Mouse (Mus musculus) liver, embryonic 13.5 days (tissue): ENCODE results near the gene Angptl8. TPM values are rescaled to one million over a fixed set of nuclear protein-coding genes. Genes with fewer than 3 reads are reported as not detected.

Source experiments
- ATAC-seq: fragments of 200-750 bp; cut with Nextera tagmentation; 2 replicates; pipeline ENCODE4 v1.8.0; 2017; ENCODE audit warnings: low read depth, mild to moderate bottlenecking, moderate number of reproducible peaks, moderate library complexity
- DNase-seq: peaks from one replicate; pipeline ENCODE4 v3.0.0; 2022
- H3K27ac ChIP-seq: fragments of 300-500 bp; sonication (generic); 2 replicates; pipeline ENCODE4 v1.5.1; 2015; ENCODE audit warnings: moderate library complexity, mild to moderate bottlenecking, inconsistent platforms
- H3K27me3 ChIP-seq: fragments of 300-500 bp; sonication (generic); 2 replicates; pipeline ENCODE4 v1.6.1; 2015; ENCODE audit warnings: mild to moderate bottlenecking, inconsistent platforms
- H3K36me3 ChIP-seq: fragments of 300-500 bp; sonication (generic); 2 replicates; pipeline ENCODE4 v1.6.1; 2015; ENCODE audit warnings: mild to moderate bottlenecking, inconsistent platforms
- H3K4me1 ChIP-seq: fragments of 300-500 bp; sonication (generic); replicated peaks from 2 replicates; pipeline ENCODE4 v1.6.1; 2015; ENCODE audit warnings: inconsistent platforms
- H3K4me2 ChIP-seq: fragments of 300-500 bp; sonication (generic); 2 replicates; pipeline ENCODE4 v1.6.1; 2015; ENCODE audit warnings: inconsistent platforms, mild to moderate bottlenecking, moderate library complexity
- H3K4me3 ChIP-seq: fragments of 300-500 bp; sonication (generic); replicated peaks from 2 replicates; pipeline ENCODE4 v1.5.1; 2015; ENCODE audit warnings: mild to moderate bottlenecking, inconsistent platforms
- H3K9ac ChIP-seq: fragments of 300-500 bp; sonication (generic); 2 replicates; pipeline ENCODE4 v1.6.1; 2015; ENCODE audit warnings: mild to moderate bottlenecking, inconsistent platforms
- H3K9me3 ChIP-seq: fragments of 300-500 bp; sonication (generic); replicated peaks from 2 replicates; pipeline ENCODE4 v1.6.1; 2016; ENCODE audit warnings: inconsistent platforms
- WGBS: fragments of 180-500 bp; shearing (Covaris S2); methylation state at CpG from one replicate; pipeline ENCODE4 v1.1.7; 2015; ENCODE audit not compliant: insufficient replicate concordance; 5-methylcytosine and 5-hydroxymethylcytosine counted together
- polyA plus RNA-seq: library from polyadenylated mRNA; unstranded; fragments of >200 nt; fragmentation: Nextera tagmentation; extraction: Ambion mirVana; gene quantifications from 2 replicates; pipeline ENCODE4 v1.2.1, GENCODE M21; 2015

Angptl8 gene
- polyA plus RNA-seq, 1 experiment from 2014 or later = 15.5 TPM

DNA sequence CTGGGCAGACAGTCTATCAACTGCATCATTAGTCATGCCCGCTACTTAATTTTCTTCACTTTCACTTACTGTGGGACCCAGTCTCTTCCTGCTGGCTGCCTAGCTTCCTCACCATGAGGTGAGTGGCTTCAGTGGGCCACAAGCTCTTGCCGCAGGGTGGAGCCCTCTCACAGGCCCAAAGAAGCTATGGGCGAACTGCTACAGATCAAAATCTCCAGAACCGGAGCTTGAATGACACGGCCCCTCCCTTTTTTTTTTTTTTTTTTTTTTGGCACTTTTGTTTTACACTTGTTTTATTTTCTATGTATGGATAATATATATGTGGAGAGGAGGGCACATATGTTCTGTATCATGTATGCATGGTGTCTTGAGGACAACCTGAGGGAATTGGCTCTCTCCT is 24.1 kb upstream of the Angptl8 start:
- DNase-seq (no peak), ATAC-seq (no peak)
- WGBS = 55% methylated on average over 5 of the region's 5 CpGs
- Histone ChIP-seq H3K4me2 (no peak overlapping the region), H3K9ac (no peak overlapping the region), H3K36me3 (0 out of 2 replicates have a peak, but pooled peaks cover 4% of the 10 kb centered on the region), H3K9me3 (no peaks in the 10 kb centered on the region), H3K27me3 (no peaks in the 10 kb centered on the region), H3K4me1 (peaks cover 14% of the 10 kb centered on the region), H3K4me3 (no peak overlapping the region), H3K27ac (no peak overlapping the region)

- DNase-seq (no peak), ATAC-seq (peak; percentile 50; the same call in 1 of the 2 replicates)
- WGBS = 45% methylated on average over 9 of the region's 9 CpGs
These were observed 18.5 kb upstream of the Angptl8 start for GRCm38 (mm10) chr9:21816716-21817305.

GRCm38 (mm10) chr9:21818125-21818524 is 17.2 kb upstream of the Angptl8 start:
- Histone ChIP-seq H3K9ac (no peak overlapping the region), H3K4me1 (peaks cover 18% of the 10 kb centered on the region), H3K27me3 (no peaks in the 10 kb centered on the region), H3K4me3 (no peak overlapping the region), H3K36me3 (0 out of 2 replicates have a peak, but pooled peaks cover 4% of the 10 kb centered on the region), H3K9me3 (no peaks in the 10 kb centered on the region), H3K27ac (no peak overlapping the region), H3K4me2 (no peak overlapping the region)
- no peak for DNase-seq
- WGBS = 51% methylated on average over 4 of the region's 4 CpGs
- no peak for ATAC-seq

More at GRCm38 (mm10) chr9:21816716-21817305, 18.5 kb upstream of the Angptl8 start:
- Histone ChIP-seq H3K36me3 (0 out of 2 replicates have a peak, but pooled peaks cover 4% of the 10 kb centered on the region), H3K4me2 (no peak overlapping the region), H3K27ac (no peak overlapping the region), H3K9ac (no peak overlapping the region), H3K9me3 (no peaks in the 10 kb centered on the region), H3K27me3 (no peaks in the 10 kb centered on the region), H3K4me3 (no peak overlapping the region), H3K4me1 (peaks cover 18% of the 10 kb centered on the region)

- Histone ChIP-seq H3K9me3 (no peaks in the 10 kb centered on the region), H3K27ac (no peak overlapping the region), H3K36me3 (0 out of 2 replicates have a peak, but pooled peaks cover 4% of the 10 kb centered on the region), H3K4me1 (peaks cover 18% of the 10 kb centered on the region), H3K4me2 (no peak overlapping the region), H3K27me3 (no peaks in the 10 kb centered on the region), H3K4me3 (no peak overlapping the region), H3K9ac (no peak overlapping the region)
- no peak for DNase-seq
- 74% methylated on average over 6 of the region's 6 CpGs for WGBS
- no peak for ATAC-seq
These were observed 16.7 kb upstream of the Angptl8 start for GRCm38 (mm10) chr9:21818561-21818960.

- Histone ChIP-seq H3K9me3 (no peaks in the 10 kb centered on the region), H3K4me3 (no peak overlapping the region), H3K36me3 (0 out of 2 replicates have a peak, but pooled peaks cover 2% of the 10 kb centered on the region), H3K4me2 (no peak overlapping the region), H3K4me1 (peaks cover 18% of the 10 kb centered on the region), H3K9ac (no peak overlapping the region), H3K27ac (no peak overlapping the region), H3K27me3 (no peaks in the 10 kb centered on the region)
- DNase-seq = no peak
- ATAC-seq = no peak
- WGBS = 71% methylated on average over 2 of the region's 2 CpGs
These were observed 16.1 kb upstream of the Angptl8 start for GRCm38 (mm10) chr9:21819181-21819729.

GRCm38 (mm10) chr9:21820183-21820582 is 15.1 kb upstream of the Angptl8 start:
- no peaks in the 10 kb centered on the region for H3K9me3 ChIP-seq
- no peak overlapping the region; the same call in 1 of the 2 replicates for H3K9ac ChIP-seq
- H3K36me3 ChIP-seq = no peaks in the 10 kb centered on the region
- 68% methylated on average over 12 of the region's 12 CpGs for WGBS
- DNase-seq (no peak), ATAC-seq (no peak)
- peaks cover 18% of the 10 kb centered on the region for H3K4me1 ChIP-seq
- no peak overlapping the region for H3K4me3 ChIP-seq
- H3K27me3 ChIP-seq = no peaks in the 10 kb centered on the region
- H3K27ac ChIP-seq = no peak overlapping the region
- H3K4me2 ChIP-seq = no peak overlapping the region

DNA sequence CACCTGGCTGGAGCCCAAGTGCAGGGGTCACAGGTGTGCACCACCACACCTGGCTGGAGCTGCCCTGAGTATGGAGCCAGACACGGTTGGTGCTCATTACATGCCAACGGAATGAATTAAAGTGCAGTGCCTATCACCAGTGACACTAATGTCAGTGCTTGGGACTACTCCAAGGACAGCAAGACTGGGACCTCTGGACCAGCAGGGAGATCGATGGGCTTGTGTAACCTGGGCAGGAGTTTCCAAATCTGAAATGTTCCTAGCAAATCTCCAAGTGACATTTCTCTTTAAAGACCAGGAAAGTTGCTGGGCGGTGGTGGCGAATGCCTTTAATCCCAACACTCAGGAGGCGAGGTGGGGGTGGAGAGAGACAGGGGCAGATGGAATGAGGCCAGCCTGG is 12.6 kb upstream of the Angptl8 start:
- no peak for ATAC-seq
- H3K27ac ChIP-seq = no peak overlapping the region

DNA sequence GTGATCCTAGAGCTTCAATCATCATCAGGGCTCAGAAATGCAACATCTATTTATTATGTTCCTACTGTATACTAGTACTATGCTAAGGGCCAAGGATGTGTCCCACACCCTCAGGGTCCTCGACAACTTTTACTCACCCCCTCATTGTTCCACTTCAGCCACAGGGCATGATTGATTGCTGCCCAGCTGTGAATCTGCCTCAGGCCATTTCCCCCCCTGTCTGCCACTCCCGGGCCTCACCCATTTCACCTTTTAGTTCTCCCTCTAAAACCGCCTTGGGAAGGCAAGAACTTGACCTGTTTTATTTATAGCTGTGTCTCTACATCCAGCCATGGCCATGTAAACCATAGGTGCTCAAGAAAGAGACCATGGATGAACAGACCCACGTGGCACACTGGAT is 11.4 kb upstream of the Angptl8 start:
- no peak for ATAC-seq
- Histone ChIP-seq H3K9me3 (no peaks in the 10 kb centered on the region), H3K27ac (no peak overlapping the region), H3K9ac (no peak overlapping the region), H3K27me3 (no peaks in the 10 kb centered on the region), H3K4me2 (no peak overlapping the region), H3K4me3 (no peak overlapping the region), H3K36me3 (no peaks in the 10 kb centered on the region), H3K4me1 (peaks cover 7% of the 10 kb centered on the region)
- no peak for DNase-seq
- WGBS = 51% methylated on average over 4 of the region's 4 CpGs

More for the DNA sequence above, 12.6 kb upstream of the Angptl8 start:
- peaks cover 8% of the 10 kb centered on the region for H3K4me1 ChIP-seq
- H3K4me2 ChIP-seq = no peak overlapping the region
- H3K36me3 ChIP-seq = no peaks in the 10 kb centered on the region
- DNase-seq = no peak
- no peak overlapping the region for H3K4me3 ChIP-seq
- no peaks in the 10 kb centered on the region for H3K9me3 ChIP-seq
- 63% methylated on average over 6 of the region's 6 CpGs for WGBS
- no peak overlapping the region for H3K9ac ChIP-seq
- H3K27me3 ChIP-seq = no peaks in the 10 kb centered on the region

DNA sequence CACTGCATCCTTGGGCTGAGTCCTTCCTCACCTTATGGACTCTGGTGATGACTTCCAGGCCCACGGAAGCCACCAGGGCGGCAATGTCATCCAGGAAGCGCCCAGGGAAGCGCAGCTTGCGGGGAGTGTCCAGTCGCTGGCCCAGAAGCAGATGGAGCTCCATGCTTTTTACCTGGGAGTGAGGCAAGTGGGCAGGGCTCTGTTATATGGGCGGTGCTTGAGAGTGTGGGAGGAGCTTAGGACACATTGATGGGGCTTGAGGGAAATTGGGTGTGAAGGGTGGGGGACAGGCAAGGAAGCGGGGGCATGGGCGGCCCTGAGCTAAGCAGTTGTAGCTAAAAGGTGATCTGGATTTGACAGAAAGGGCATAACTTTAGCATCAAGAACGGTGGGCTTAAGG is 10.9 kb upstream of the Angptl8 start:
- Histone ChIP-seq H3K27me3 (no peaks in the 10 kb centered on the region), H3K4me3 (no peak overlapping the region), H3K9me3 (no peaks in the 10 kb centered on the region), H3K4me2 (no peak overlapping the region), H3K4me1 (peaks cover 7% of the 10 kb centered on the region), H3K36me3 (no peaks in the 10 kb centered on the region), H3K27ac (no peak overlapping the region), H3K9ac (no peak overlapping the region)
- no peak for ATAC-seq
- WGBS = 68% methylated on average over 10 of the region's 10 CpGs
- no peak for DNase-seq

DNA sequence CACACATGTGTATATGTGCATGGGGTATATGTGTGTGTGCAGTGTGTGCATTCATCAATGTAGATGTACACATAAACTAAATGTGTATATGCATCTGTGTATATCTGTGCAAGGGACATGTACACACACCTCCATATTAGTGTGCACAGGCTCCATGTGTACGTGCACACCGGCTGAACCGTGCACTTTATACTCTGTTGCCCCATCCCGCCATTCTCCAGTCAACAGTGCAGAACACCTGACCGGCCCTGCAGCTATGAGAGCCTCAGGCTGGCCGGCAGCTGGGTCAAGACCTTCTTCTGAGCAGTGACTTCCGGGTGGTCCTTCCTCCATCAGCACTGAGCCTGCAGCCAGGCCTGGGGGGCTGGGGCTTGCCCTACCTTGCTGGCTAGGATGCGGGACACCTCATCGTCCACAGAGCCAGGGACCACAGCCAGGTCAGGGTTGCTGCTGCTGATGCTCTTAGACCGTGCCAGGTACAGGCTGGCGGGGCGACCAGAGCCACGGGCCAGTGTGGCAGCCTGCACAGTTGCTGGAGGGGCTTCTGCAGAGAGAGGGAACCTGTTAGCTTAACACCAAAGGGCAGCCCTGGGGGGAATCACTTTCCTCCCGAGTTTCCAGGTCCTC is 5.4 kb upstream of the Angptl8 start:
- Histone ChIP-seq H3K9me3 (no peaks in the 10 kb centered on the region), H3K9ac (no peak overlapping the region), H3K4me1 (peaks cover 11% of the 10 kb centered on the region; the same call in 1 of the 2 replicates), H3K4me3 (no peak overlapping the region), H3K36me3 (no peaks in the 10 kb centered on the region), H3K4me2 (no peak overlapping the region), H3K27me3 (no peaks in the 10 kb centered on the region), H3K27ac (no peak overlapping the region)
- 77% methylated on average over 14 of the region's 14 CpGs for WGBS
- 0 out of 2 replicates have a peak, but pooled peaks have one; percentile 13 for ATAC-seq
- no peak for DNase-seq

DNA sequence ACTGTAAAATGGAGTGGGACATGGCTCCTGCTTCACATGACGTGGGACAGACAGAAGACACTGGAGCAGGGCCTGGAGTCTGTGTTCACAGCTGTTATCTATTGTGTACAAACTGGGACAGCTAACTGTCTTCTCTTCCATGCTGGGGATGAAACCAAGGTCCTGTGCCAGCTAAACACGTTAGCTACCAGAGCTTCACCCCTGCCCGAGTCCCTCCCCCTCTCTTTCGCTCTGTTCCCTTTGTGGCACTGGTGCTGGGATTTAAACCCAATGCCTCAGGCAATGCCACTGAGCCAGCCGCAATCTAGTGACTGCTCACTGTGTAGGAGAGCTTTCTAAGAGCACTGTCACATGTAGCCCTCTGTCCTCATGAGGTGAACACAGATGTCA is 4.9 kb upstream of the Angptl8 start:
- Histone ChIP-seq H3K4me3 (no peak overlapping the region), H3K4me2 (no peak overlapping the region), H3K9ac (no peak overlapping the region), H3K36me3 (no peaks in the 10 kb centered on the region), H3K4me1 (peaks cover 13% of the 10 kb centered on the region; the same call in 1 of the 2 replicates), H3K27ac (peak overlapping the region; percentile 11; the same call in 1 of the 2 replicates), H3K27me3 (no peaks in the 10 kb centered on the region), H3K9me3 (no peaks in the 10 kb centered on the region)
- 65% methylated on average over 5 of the region's 5 CpGs for WGBS
- ATAC-seq (no peak), DNase-seq (no peak)
